Mouse (Mus musculus) kidney, embryonic 16.5 days (tissue): Measurements from ENCODE around the gene Fry. TPM values are rescaled to one million over a fixed set of nuclear protein-coding genes. Genes with fewer than 3 reads are reported as not detected.

Experiments
- ATAC-seq: fragments of 200-750 bp; cut with Nextera tagmentation; 2 replicates; pipeline ENCODE4 v1.8.0; 2017; ENCODE audit warnings: moderate TSS enrichment; ENCODE audit not compliant: low FRiP score, low TSS enrichment
- H3K27ac ChIP-seq: fragments of 300-500 bp; sonication (generic); 2 replicates; pipeline ENCODE4 v1.5.1; 2014; ENCODE audit warnings: low read length
- H3K27me3 ChIP-seq: fragments of 300-500 bp; sonication (generic); 2 replicates; pipeline ENCODE4 v1.6.1; 2014; ENCODE audit warnings: low read length, control low read depth, mixed read lengths; ENCODE audit not compliant: insufficient read depth
- H3K36me3 ChIP-seq: fragments of 300-500 bp; sonication (generic); 2 replicates; pipeline ENCODE4 v1.6.1; 2014; ENCODE audit warnings: low read length, control low read depth, mixed read lengths; ENCODE audit not compliant: insufficient read depth
- H3K4me1 ChIP-seq: fragments of 300-500 bp; sonication (generic); 2 replicates; pipeline ENCODE4 v1.6.1; 2014; ENCODE audit warnings: low read length, control low read depth, mixed read lengths; ENCODE audit not compliant: insufficient read depth
- H3K4me2 ChIP-seq: fragments of 300-500 bp; sonication (generic); replicated peaks from 2 replicates; pipeline ENCODE4 v1.6.1; 2014; ENCODE audit warnings: low read depth, low read length
- H3K4me3 ChIP-seq: fragments of 300-500 bp; sonication (generic); 2 replicates; pipeline ENCODE4 v1.5.1; 2014; ENCODE audit warnings: mild to moderate bottlenecking, low read length
- H3K9ac ChIP-seq: fragments of 300-500 bp; sonication (generic); replicated peaks from 2 replicates; pipeline ENCODE4 v1.6.1; 2014; ENCODE audit warnings: low read length
- H3K9me3 ChIP-seq: fragments of 300-500 bp; sonication (generic); 2 replicates; pipeline ENCODE4 v1.6.1; 2016; ENCODE audit warnings: low read length, control low read depth
- WGBS: fragments of 180-500 bp; shearing (Covaris S2); extraction: QIAGEN DNeasy Blood & Tissue Kit; methylation state at CpG from one replicate; pipeline ENCODE4 v1.1.7; 2014; 5-methylcytosine and 5-hydroxymethylcytosine counted together
- polyA plus RNA-seq: library from polyadenylated mRNA; unstranded; fragments of >200 nt; fragmentation: Nextera tagmentation; extraction: Ambion mirVana; gene quantifications from 2 replicates; pipeline ENCODE4 v1.2.1, GENCODE M21; 2015

Fry gene
- polyA plus RNA-seq, 1 experiment from 2014 or later, result 5.7 TPM

DNA sequence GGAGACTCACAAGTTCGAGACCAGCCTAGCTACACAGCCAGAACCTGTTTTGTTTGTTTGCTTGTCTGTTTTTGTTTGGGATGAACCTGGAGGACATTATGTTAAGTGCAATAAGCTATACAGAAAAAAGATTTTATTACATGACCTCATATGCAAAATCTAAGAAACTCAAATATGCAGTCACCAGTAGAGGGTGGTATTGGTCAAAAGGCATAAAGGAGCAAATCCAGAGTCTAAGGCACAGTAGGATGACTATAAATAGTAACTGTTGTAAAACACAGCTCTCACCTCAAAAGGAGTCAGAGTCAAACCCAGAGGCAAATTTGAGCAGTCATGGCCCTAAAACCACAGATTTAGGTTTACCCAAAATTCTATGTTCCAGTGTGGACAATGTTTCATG lies 401.1 kb downstream of the Fry start:
- ATAC-seq, result no peak
- Histone ChIP-seq H3K27me3 (no peaks in the 10 kb centered on the region), H3K4me2 (no peak overlapping the region), H3K36me3 (no peaks in the 10 kb centered on the region), H3K9me3 (no peaks in the 10 kb centered on the region), H3K4me3 (no peak overlapping the region), H3K27ac (no peak overlapping the region), H3K9ac (no peak overlapping the region), H3K4me1 (peaks cover 12% of the 10 kb centered on the region; the same call in 1 of the 2 replicates)
- WGBS, result 88% methylated on average over 1 of the region's 1 CpGs

DNA sequence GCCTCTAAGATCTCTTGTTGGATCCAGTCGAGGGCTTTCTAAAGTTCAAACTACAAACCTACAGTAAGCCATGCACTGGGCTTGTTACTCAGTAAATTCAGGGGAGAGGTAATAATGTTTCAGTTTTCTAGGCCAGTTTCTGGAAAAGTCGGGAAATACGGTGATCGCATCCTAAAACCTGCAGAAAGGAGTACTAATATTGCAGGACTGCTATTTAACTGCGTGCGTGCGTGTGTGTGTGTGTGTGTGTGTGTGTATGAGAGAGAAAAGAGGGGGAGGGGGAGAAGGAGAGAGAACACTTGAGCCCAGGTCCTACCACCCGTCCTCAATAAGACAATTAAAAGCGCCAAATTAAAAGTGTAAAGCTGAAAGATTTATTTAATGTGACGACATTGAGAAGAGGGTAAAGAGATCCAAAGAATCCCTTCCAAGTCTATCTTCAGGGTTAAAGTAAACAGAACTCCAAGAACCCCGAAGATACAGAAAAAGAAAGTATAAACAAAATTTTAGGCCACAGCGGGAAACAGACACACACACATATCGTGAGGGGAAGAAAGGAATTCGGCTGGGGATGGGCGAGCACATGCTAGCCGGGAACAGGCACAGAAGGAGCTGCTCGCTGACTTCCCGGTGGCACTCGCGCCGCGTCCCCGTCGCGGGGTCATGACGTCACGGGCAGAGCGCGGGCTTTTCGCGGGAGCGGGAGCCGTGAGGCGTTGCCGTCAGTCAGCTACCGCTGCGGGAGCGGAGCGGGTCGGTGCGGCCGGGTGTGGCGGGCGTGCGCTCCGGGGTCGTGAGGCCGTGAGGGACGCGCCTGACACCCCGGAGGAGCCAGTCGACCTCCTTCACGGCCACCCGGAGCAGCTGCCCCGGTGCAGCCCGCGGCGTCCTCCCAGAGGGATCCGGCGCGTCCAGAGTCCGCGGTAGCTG lies 403.8 kb downstream of the Fry start, which contains the start of gene Brca2:
Gene Brca2 (plus strand): TSS at position 694 of the 930 bp plus-strand sequence.
- WGBS, result 5% methylated on average over 62 of the region's 63 CpGs

DNA sequence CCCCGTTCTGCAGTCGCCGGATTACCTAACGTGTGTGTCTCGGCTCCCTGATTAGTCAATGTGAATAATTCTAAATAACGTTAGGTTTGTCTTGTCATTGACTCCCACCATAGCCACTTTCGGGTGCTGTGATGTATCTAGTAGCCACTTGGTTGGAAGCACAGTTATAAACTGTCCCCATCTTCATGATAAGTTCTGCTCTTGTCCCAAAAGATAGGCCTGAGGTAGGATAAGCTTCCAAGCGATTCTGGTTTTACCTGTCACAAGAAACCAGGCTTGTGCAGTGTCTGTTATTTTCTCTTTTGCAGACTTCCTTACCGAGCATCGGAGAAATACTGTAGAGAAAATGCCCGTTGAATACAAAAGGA lies 404.4 kb downstream of the Fry start:
- Histone ChIP-seq H3K9ac (peak overlapping the region; percentile 95), H3K27ac (peak overlapping the region; percentile 70), H3K36me3 (no peaks in the 10 kb centered on the region), H3K4me2 (peak overlapping the region; percentile 83), H3K9me3 (no peaks in the 10 kb centered on the region), H3K27me3 (no peaks in the 10 kb centered on the region), H3K4me3 (peak overlapping the region; percentile 85), H3K4me1 (peaks cover 12% of the 10 kb centered on the region; the same call in 1 of the 2 replicates)
- 6% methylated on average over 11 of the region's 11 CpGs for WGBS
- ATAC-seq, result peak; percentile 70

More for the DNA sequence above, 403.8 kb downstream of the Fry start, which contains the start of gene Brca2:
- peak within 1 kb of the TSS; percentile 95 for H3K9ac ChIP-seq
- peak; percentile 96 for ATAC-seq
- H3K4me2 ChIP-seq, result peak within 1 kb of the TSS; percentile 83
- no peaks in the 10 kb centered on the region for H3K9me3 ChIP-seq
- H3K27ac ChIP-seq, result peak within 1 kb of the TSS; percentile 70
- no peaks in the 10 kb centered on the region for H3K27me3 ChIP-seq
- H3K36me3 ChIP-seq, result no peaks in the 10 kb centered on the region
- peaks cover 12% of the 10 kb centered on the region; the same call in 1 of the 2 replicates for H3K4me1 ChIP-seq
- peak within 1 kb of the TSS; percentile 85 for H3K4me3 ChIP-seq

DNA sequence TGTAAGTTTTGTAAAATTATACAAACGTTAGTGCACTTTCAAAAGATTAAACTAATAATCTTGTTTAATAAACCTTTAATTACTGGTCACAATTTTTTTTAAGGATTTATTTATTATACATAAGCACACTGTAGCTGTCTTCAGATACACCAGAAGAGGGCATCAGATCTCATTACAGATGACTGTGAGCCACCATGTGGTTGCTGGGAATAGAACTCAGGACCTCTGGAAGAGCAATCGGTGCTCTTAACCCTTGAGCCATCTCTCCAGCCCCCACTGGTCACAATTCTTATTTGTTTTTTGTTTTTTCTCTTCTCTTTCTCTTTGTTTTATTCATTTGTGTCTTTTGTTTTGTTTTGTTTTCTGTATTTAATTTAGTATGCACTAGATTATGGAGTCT lies 406.8 kb downstream of the Fry start:
- Histone ChIP-seq H3K27me3 (no peaks in the 10 kb centered on the region), H3K9ac (no peak overlapping the region), H3K4me1 (peaks cover 12% of the 10 kb centered on the region; the same call in 1 of the 2 replicates), H3K4me3 (no peak overlapping the region), H3K27ac (no peak overlapping the region), H3K9me3 (no peaks in the 10 kb centered on the region), H3K4me2 (no peak overlapping the region), H3K36me3 (peaks cover 4% of the 10 kb centered on the region; the same call in 1 of the 2 replicates)
- WGBS, result 87% methylated on average over 2 of the region's 2 CpGs
- no peak for ATAC-seq

DNA sequence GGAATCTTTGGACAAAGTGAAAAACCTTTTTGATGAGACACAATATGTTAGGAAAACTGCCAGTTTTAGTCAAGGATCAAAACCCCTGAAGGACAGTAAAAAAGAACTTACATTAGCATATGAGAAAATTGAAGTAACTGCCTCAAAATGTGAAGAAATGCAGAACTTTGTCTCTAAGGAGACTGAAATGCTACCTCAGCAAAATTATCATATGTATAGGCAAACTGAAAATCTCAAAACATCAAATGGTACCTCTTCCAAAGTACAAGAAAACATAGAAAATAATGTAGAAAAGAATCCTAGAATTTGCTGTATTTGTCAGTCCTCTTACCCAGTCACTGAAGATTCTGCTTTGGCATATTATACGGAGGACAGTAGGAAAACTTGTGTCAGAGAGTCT lies 422.9 kb downstream of the Fry start:
- Histone ChIP-seq H3K4me1 (no peaks in the 10 kb centered on the region), H3K27ac (no peak overlapping the region), H3K4me3 (no peak overlapping the region), H3K36me3 (peaks cover 38% of the 10 kb centered on the region), H3K4me2 (no peak overlapping the region), H3K9ac (no peak overlapping the region), H3K27me3 (no peaks in the 10 kb centered on the region), H3K9me3 (no peaks in the 10 kb centered on the region)
- ATAC-seq, result no peak
- WGBS, result 96% methylated on average over 1 of the region's 1 CpGs

DNA sequence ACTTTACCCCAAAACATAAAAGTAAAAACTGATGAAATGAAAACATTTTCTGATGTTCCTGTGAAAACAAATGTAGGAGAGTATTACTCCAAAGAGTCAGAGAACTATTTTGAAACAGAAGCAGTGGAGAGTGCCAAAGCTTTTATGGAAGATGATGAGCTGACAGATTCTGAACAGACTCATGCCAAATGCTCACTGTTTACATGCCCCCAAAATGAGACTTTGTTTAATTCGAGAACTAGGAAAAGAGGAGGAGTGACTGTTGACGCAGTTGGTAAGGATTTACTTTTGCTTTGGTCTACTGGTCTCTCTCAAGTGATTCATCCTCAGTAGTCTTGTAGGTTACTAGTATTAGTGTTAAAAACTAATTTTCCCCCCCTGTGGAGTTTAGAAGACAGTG lies 424.7 kb downstream of the Fry start:
- no peak overlapping the region for H3K4me3 ChIP-seq
- H3K27me3 ChIP-seq, result no peaks in the 10 kb centered on the region
- H3K4me1 ChIP-seq, result no peaks in the 10 kb centered on the region
- H3K9me3 ChIP-seq, result no peaks in the 10 kb centered on the region
- H3K4me2 ChIP-seq, result no peak overlapping the region
- peaks cover 26% of the 10 kb centered on the region for H3K36me3 ChIP-seq
- H3K9ac ChIP-seq, result no peak overlapping the region
- WGBS, result 65% methylated on average over 2 of the region's 2 CpGs
- ATAC-seq, result no peak
- H3K27ac ChIP-seq, result no peak overlapping the region

Other genes with a start within 250 kb of the Fry start
- 3.2 and 4.0 TPM in 2 replicates for gene Rxfp2, start 100.0 kb upstream of the Fry start, polyA plus RNA-seq